Mouse (Mus musculus): ENCODE measurements around the gene Spns1.
A peak's percentile ranks its signal among the peaks of the same experiment; 100 is the strongest.
"Not testable (repeated sequence)": the region's sequence is repeated elsewhere in the genome, so short reads cannot be mapped to it uniquely, and the experiment has no call there.

The Spns1 gene

GRCm38 (mm10) chr7:126332691-126333090 is 44.6 kb downstream of the Spns1 start:
- DNase-seq: no peak

DNA sequence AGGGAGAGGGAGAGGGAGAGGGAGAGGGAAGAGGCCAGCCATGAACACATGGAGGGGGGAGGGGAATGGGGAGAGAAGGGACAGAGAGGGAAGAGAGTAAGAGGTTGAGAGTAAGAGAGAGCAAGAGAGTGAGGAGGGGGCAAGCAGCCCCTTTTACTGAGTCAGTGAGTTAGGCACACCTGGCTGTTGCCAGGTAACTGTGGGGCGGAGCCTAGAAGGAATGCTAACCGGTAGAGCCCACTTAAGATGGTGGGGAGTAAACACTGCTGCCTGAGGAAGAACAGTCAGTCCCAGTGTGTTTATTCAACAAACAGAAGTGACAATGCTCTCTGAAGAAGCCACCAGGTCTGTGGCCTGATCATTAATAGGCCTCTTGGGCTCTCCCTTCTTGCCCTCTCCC is 46.6 kb downstream of the Spns1 start:
- DNase-seq: no peak

DNA sequence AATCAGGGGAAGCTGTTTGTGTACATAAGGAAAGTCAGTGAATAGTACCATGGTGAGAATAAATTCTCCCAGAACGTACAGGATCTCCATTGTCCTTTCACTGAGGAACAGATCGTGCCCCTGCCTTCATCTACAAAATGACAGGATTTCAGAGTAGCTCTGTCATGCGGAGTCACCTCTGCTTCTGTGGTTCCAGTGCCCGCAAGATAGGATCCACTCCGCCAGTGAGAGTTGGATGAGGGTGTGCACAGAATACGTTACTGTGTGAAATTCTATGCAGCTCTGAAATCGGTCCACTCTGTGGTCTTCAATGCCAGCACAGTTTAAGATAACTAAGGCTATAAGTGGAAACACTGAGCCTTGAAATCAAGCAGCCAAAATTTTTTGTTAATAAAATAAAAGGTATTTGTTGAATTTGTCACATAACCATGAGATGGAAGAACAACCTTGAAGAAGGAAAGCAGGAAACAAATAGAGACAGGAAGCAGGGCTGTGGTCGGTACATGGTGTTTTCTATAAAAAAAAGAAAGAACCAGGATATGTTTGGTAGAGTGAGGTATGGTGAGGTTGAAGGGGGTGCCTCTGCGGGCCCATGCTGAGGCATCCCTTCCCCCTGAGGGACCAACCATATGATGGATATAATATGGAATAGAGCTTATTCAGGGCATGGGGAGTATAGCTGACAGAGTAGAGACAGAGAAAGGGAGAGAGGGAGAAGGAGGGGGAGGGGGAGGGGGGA is 47.2 kb downstream of the Spns1 start:
- DNase-seq: no peak

- not testable (repeated sequence) for DNase-seq
These were observed 48.4 kb downstream of the Spns1 start for GRCm38 (mm10) chr7:126328848-126329247.

GRCm38 (mm10) chr7:126325576-126326273 is 51.5 kb downstream of the Spns1 start:
- DNase-seq: not testable (repeated sequence)

DNA sequence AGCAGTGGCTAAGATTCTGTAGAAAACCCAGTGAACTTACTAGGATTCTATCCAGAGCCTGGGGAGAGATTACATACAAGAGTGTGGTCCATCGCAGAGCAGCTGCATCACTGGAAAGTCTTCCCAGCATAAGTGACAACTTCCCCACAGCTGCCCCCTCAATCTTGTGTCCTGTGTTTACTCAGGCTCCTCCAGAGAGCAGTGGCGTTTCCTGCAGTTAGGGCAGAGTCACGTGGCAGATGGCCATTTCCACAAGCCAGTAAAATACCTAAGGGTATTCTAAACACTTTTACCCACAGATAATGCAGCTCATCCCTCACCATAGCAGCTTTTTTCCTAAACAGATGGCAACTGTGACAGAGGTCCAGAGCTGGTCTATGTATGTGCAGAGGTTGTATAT is 52.5 kb downstream of the Spns1 start:
- DNase-seq: no peak

DNA sequence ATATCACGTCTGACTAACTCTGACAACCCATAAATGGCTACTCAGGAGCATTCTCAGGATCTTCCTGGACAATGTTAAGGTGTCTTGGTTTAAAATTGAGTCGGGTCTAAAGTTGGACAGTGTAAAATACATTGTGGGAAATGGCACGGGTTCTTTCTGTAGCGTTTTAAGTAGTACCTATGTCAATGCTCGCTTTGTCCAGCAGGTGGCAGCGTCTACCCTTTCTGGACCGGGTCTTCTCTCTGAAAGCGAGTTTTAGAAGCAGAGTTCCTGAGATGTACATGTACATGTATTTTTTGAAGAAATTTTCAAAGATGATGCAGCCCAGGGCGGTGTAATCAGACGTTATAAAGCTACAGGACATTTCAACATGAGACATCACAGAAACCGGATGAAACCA is 53.5 kb downstream of the Spns1 start:
- peak; percentile 81 for DNase-seq

All from kidney, adult 9 months (tissue).